Comparison of ENCODE assay signal across 8 mouse cellular contexts in genomic region chr6:112865021-112865531, GRCm38 (mm10).
A peak's percentile ranks its signal among the peaks of the same experiment; 100 is the strongest.
DNase-seq lines count a peak whose midpoint lies in the region; ATAC-seq and TF ChIP-seq lines count a peak whose summit lies in the region.

No protein-coding gene starts in this region.

- peak; percentile 20 for DNase-seq in heart, postnatal 4 days
- DNase-seq in heart, adult 2 months: no peak
- DNase-seq in Muller cell, postnatal 12 days (ENCODE audit: inconsistent ontology term): peak; percentile 90
- DNase-seq in hindbrain, embryonic 10.5 days (ENCODE audit: low spot score): no peak
- no peak for DNase-seq in spleen, adult 18-20 months
- DNase-seq in kidney, adult 11 months: no peak
- DNase-seq in spleen, adult 12 weeks (ENCODE audit: low spot score): no peak

- H3K4me3 ChIP-seq in heart, adult 2 months: no peak overlapping the region
- no peak overlapping the region for H3K4me3 ChIP-seq in hindbrain, embryonic 10.5 days
- H3K4me3 ChIP-seq in neural tube, embryonic 12.5 days: no peak overlapping the region

- no peak for TF ChIP-seq CTCF in heart, adult 2 months (IDR thresholded peaks at IDR 0.05)

- TF ChIP-seq EP300 in heart, adult 2 months (IDR thresholded peaks at IDR 0.05; ENCODE audit: insufficient read depth, low read depth, low read length): no peak

- no peak for TF ChIP-seq POLR2A in heart, adult 2 months (IDR thresholded peaks at IDR 0.05; ENCODE audit: insufficient read depth, low read depth, low read length)

- no peaks in the 10 kb centered on the region for H3K27me3 ChIP-seq in heart, adult 2 months (ENCODE audit: control insufficient read depth, insufficient read depth, low read length)
- no peaks in the 10 kb centered on the region for H3K27me3 ChIP-seq in hindbrain, embryonic 10.5 days (ENCODE audit: insufficient read depth, poor library complexity, severe bottlenecking)
- H3K27me3 ChIP-seq in neural tube, embryonic 12.5 days (replicated peaks): no peaks in the 10 kb centered on the region

- no peaks in the 10 kb centered on the region for H3K9me3 ChIP-seq in hindbrain, embryonic 10.5 days
- no peaks in the 10 kb centered on the region for H3K9me3 ChIP-seq in neural tube, embryonic 12.5 days

- H3K4me2 ChIP-seq in neural tube, embryonic 12.5 days (replicated peaks): peak overlapping the region; percentile 24

- peak; percentile 64 for ATAC-seq in neural tube, embryonic 12.5 days (ENCODE audit: low FRiP score, low read depth)

- H3K4me1 ChIP-seq in heart, adult 2 months (ENCODE audit: control insufficient read depth, insufficient read depth, low read length): no peaks in the 10 kb centered on the region; the same call in 1 of the 2 replicates
- peaks cover 55% of the 10 kb centered on the region for H3K4me1 ChIP-seq in hindbrain, embryonic 10.5 days (replicated peaks)
- peaks cover 31% of the 10 kb centered on the region for H3K4me1 ChIP-seq in neural tube, embryonic 12.5 days

- intact Hi-C loops in heart, adult 2 months (cut with DNase I): no loop called here

- H3K79me2 ChIP-seq in heart, adult 2 months (replicated peaks; ENCODE audit: control insufficient read depth, insufficient read depth, low read length): no peaks in the 10 kb centered on the region

- H3K36me3 ChIP-seq in heart, adult 2 months (ENCODE audit: control insufficient read depth, insufficient read depth, low read length): no peaks in the 10 kb centered on the region
- H3K36me3 ChIP-seq in hindbrain, embryonic 10.5 days: peaks cover 71% of the 10 kb centered on the region
- no peaks in the 10 kb centered on the region for H3K36me3 ChIP-seq in neural tube, embryonic 12.5 days

- H3K9ac ChIP-seq in heart, adult 2 months (ENCODE audit: low read depth, low read length): no peak overlapping the region
- H3K9ac ChIP-seq in neural tube, embryonic 12.5 days: no peak overlapping the region

- 38% methylated on average over 6 of the region's 6 CpGs for WGBS in heart, adult 2 months
- 73% methylated on average over 6 of the region's 6 CpGs for WGBS in hindbrain, embryonic 10.5 days
- 32% methylated on average over 6 of the region's 6 CpGs for WGBS in neural tube, embryonic 12.5 days

- H3K27ac ChIP-seq in heart, adult 2 months: no peak overlapping the region
- H3K27ac ChIP-seq in hindbrain, embryonic 10.5 days: peak overlapping the region; percentile 14
- H3K27ac ChIP-seq in neural tube, embryonic 12.5 days: no peak overlapping the region

Comparison
In these comparisons a context has a peak if more than half of its experiments do, and no peak if none do; other contexts are left out.
1. DNase-seq: peak in heart, postnatal 4 days (single experiment) and Muller cell, postnatal 12 days (single experiment); none in heart, adult 2 months (0 of 2), hindbrain, embryonic 10.5 days (single experiment), spleen, adult 18-20 months (0 of 2), kidney, adult 11 months (single experiment) and spleen, adult 12 weeks (single experiment).